Mouse (Mus musculus) retina, postnatal 1 day (tissue): ENCODE results near the gene A4galt.
"Not testable (repeated sequence)": the region's sequence is repeated elsewhere in the genome, so short reads cannot be mapped to it uniquely, and the experiment has no call there.

ENCODE experiments used
- DNase-seq: peaks from one replicate; pipeline ENCODE4 v3.0.0-alpha.2; 2012

Gene A4galt

GRCm38 (mm10) chr15:83251176-83252004 lies at the start of gene A4galt:
A4galt (minus strand) TSS chr15:83251774.
- peak; percentile 46 for DNase-seq

DNA sequence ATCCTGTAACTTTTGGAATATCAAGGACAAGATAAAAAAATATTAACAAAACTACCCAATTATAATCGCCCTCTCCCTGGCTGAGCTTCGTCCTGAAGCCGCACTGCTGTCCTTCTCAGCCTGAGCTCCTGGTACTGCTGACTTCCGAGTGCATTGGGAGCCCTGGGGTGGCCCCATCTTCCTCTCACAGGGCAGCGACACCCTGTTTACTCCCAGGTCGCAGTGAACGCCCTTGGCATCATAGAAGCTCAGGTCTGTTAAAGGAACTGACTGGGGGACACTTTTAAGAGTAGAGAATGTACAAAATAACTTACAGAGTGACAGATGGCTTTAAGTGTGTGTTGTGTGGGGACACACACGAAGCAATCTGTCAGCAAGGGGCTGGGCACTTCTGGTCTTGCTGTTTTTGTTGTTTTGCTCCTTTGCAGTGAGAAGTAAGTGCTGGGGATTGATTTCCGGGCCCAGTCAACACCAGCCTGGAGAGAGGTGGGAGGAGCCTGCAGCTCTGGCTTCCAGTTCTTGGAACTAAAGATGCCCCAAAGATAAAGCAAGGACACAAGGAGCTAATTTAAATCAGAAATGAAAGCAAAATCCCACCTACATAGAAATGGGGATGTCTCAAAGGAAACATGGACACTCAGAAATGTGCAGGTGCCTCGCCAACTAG lies 48.5 kb upstream of the A4galt start:
- DNase-seq, result no peak

DNA sequence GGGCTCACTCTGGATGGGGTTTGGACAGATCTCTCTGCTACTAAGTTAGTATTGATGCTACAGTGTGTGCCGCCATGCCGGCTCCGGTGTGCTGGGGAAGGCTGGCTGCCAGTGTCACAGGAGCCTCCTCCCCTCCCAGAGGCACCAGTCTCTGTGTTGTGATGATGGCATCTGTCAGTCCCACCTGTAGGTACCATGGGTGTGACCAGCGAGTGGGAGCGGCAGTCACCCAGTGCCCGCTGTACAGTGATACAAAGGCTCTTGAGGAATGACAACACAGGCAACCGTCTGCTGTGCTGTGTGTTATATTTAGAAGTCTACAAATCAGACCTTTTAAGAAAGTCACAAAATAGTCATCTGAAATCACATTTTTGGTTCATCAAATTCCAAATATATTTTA lies 47.9 kb upstream of the A4galt start:
- DNase-seq, result no peak

DNA sequence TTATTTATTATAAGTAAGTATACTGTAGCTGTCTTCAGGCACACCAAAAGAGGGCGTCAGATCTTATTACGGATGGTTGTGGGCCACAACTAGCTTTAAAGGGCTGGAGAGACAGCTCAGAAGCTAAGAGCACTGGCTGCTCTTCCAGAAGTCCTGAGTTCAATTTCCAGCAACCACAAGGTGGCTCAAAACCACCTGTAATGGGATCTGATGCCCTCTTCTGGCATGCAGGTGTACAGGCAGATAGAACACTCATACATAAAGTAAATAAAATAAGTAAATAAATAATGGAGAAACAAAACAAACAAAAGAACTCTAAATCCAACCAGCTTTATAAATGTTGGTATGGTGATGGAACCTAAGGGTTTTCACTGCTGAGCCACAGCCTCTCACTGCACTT lies 47.2 kb upstream of the A4galt start:
- no peak for DNase-seq

DNA sequence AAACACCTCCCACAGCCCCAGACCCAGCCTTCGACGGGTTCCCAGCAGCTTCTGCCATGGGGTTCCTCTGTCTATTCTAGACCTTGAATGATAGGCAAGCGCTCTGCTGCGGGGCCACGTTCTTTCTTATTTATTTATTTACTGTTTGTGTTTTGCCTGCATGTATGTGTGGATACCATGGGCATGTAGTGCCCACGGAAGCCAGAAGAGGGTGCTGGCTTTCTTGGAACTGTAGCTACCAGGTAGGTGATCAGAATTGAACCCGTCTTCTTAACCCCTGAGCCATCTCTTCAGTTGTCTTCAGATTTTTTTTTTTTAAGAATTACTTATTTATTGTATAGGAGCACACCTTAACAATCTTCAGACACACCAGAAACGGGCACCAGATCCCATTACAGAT lies 46.7 kb upstream of the A4galt start:
- DNase-seq, result no peak

DNA sequence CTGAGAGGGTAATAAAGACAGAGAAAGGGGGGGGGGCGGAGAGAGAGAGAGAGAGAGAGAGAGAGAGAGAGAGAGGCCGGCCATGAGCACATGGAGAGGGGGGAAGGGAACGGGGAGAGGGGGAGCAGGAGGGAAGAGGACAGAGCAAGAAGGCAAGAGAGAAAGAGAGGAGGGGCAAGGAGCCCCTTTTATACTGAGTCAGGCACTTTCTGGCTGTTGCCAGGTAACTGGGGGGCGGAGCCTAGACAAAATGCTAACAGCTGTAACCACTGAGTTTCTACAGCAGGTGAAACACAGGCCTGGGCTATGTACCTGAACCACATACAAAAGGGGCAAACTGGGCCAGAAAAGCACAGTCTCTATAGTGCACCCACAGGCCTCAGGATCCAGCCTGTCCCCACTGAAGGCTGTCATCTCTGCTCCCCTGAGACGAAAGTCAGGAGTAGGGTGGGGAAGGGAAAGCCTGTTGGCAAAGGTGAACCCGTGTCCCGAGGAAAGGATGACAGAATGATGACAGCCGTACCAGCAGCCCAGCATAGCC lies 45.3 kb upstream of the A4galt start:
- DNase-seq, result peak; percentile 10

DNA sequence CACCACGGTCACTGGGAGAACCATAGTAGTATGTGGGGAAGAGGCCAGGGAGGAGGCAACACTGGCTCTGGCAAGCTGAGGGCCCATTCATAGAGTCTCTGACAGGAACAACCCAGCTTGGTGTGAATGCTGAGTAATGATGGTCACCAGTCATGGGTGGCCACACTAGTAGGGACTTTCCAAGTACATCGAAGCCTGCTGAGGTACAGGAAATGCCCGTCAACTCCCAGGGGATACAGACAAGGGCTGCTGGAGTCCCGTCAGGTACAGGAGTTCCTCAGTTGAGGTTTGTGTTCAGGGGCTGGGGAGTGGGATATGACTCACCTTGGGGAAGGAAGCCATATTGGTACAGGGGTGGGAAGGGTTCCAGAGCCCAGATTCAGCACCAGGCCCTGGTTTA lies 44.5 kb upstream of the A4galt start:
- no peak for DNase-seq

DNA sequence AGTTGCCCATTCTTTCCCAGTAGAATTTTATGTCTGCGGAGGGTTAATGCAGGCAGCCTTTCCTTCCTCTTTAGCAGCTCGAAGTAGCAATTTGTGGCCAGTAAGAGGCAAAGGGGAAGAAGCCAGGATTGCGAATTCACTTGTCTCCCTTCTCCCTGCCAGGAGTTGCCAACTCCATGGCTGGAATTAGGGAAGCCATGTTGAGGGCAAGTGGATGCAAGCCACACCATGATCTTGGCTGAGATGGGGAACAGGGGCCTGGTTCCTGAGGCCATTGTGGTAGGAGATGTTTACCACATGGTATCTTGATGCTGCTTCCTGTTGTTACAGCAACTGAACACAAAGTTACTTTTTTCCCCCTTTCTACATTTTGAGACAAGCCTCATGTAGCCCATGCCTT lies 43.4 kb upstream of the A4galt start:
- DNase-seq, result no peak

GRCm38 (mm10) chr15:83293706-83294645 lies 42.4 kb upstream of the A4galt start:
- no peak for DNase-seq

GRCm38 (mm10) chr15:83293144-83293543 lies 41.6 kb upstream of the A4galt start:
- no peak for DNase-seq

DNA sequence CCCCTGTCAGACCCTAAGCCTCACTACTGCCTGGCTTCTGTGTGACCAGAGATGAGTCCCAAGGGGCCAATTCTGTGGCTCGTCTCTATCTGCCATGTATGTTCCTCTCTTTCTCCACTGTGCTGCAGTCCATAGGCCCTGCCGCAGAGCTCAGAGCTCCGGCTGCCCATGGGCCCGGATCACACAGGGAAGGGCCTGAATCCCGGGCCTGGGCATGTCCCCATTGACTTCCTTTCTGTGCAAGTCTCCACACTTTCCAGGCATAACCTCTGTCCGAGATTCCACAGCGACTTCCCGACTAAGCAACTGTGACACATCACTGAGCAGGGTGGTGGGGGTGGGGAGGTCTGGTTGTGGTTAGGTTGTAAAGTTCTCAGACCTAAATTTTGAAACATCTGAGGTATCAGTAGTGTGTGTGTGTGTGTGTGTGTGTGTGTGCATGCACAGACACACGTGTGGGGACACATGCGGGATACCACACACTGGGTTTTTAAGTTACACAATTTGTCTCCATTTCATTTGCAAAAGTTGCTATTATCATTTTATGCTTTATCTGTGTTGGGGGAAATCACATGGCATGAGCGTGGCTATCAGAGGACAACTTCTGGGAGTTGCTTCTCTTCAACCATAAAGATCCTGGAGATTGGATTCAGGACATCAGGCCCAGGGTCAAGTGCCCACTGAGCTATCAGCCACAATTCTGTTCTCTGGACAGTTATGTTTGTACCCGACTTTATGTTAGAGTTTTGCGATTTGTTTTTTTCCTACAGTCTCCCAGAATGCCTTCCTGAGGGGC lies 40.9 kb upstream of the A4galt start:
- DNase-seq, result no peak

- DNase-seq, result peak; percentile 26
These were observed 39.3 kb upstream of the A4galt start for GRCm38 (mm10) chr15:83290899-83291298.

DNA sequence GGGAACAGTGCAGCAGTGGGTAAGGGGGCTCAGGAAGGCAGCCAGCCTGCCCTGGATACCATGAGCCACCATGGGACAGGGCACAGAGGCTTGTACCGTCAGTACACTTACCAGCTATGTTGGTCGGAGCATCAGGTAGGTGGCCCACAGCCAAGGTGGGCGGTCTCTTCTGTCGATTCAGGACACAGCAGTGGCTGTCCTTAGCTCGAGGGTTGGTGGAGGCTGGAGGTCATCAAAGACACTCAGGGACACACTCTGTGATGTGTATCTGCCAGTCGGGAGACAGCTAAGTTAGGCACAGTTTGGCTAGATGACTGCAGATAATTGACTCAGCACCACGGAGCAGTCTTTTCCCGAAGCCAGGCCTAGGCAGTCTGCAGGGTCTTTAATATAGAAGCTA lies 33.3 kb upstream of the A4galt start:
- no peak for DNase-seq

DNA sequence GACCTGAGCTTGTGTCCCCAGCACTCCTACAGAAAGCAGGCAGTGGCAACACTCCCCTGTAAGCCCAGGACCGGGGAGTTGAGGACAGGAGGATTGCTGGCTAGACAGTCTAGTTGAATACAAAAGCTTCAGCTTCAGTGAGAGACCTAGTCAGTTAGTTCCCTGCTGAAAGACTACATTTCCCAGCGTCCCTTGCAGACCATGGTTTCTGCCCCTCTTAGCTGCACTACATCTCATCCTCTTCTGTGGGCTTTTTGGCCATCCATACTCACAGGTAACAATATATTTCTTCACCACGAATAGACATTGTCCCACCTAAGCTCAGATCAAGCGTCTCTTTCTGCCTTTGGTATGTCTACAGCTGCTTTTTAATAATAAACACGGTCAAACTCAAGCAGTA lies 30.8 kb upstream of the A4galt start:
- no peak for DNase-seq

- no peak for DNase-seq
These were observed 29.7 kb upstream of the A4galt start for GRCm38 (mm10) chr15:83281303-83281702.

DNA sequence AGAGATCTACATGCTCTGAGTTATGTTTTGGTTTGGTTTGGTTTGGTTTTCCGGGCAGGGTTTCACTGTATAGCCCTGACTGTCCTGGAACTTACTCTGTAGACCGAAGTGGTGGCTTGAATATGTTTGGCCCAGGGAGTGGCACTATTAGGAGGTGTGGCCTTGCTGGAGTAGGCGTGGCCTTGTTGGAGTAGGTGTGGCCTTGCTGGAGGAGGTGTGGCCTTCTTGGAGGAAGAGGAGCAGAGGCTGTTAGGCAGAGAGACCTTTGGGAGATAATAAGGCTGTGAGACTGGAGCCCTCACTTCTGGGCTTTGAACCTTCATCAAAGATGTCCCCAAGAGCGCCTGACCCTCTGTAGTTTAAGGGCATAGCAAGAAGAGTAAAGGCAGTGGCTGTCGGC lies 27.0 kb upstream of the A4galt start:
- DNase-seq, result no peak

GRCm38 (mm10) chr15:83277451-83277850 lies 25.9 kb upstream of the A4galt start:
- DNase-seq, result peak; percentile 70

GRCm38 (mm10) chr15:83274237-83274636 lies 22.7 kb upstream of the A4galt start:
- not testable (repeated sequence) for DNase-seq

DNA sequence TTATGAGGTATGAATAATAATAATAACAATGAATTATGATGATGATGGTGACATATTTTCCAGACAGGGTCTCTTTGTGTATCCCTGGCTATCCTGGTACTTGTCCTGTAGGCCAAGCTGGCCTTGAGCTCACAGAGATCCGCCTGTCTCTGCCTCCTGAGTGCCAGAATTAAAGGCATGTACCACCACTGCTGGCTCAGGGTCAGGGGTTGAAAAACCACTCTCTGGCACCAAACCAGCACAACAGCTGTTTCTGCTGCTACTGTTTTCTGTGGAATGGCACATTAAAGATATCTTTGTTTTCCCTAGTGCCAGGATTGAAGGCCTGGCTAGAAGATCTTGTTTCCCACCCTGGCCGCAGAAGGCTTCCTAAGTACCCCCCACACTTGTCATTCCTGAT lies 21.4 kb upstream of the A4galt start:
- no peak for DNase-seq

DNA sequence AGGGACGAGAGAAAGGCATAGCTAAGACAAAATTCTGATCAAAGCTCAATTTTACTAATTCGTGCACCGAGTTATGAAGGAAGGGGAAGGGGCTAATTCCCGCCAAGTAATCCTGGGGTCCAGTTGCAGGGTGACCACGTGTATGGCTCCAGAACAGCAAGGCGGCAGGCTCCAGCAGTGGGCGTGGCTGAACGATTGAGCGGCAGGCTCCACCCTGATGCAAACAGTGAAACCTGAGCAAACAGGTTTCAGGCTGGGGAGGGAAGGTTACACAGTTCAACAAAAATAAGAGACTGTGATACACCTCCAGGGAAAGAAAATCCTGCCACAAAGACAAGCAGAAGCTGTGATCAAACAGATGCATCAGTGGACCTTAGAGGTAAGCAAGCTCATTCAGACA lies 19.6 kb upstream of the A4galt start:
- not testable (repeated sequence) for DNase-seq

- not testable (repeated sequence) for DNase-seq
These were observed 18.4 kb upstream of the A4galt start for GRCm38 (mm10) chr15:83269985-83270384.

- not testable (repeated sequence) for DNase-seq
These were observed 16.9 kb upstream of the A4galt start for GRCm38 (mm10) chr15:83268428-83268827.
